Mouse (Mus musculus): ENCODE measurements around the gene Cyb5r3.

The Cyb5r3 gene

DNA sequence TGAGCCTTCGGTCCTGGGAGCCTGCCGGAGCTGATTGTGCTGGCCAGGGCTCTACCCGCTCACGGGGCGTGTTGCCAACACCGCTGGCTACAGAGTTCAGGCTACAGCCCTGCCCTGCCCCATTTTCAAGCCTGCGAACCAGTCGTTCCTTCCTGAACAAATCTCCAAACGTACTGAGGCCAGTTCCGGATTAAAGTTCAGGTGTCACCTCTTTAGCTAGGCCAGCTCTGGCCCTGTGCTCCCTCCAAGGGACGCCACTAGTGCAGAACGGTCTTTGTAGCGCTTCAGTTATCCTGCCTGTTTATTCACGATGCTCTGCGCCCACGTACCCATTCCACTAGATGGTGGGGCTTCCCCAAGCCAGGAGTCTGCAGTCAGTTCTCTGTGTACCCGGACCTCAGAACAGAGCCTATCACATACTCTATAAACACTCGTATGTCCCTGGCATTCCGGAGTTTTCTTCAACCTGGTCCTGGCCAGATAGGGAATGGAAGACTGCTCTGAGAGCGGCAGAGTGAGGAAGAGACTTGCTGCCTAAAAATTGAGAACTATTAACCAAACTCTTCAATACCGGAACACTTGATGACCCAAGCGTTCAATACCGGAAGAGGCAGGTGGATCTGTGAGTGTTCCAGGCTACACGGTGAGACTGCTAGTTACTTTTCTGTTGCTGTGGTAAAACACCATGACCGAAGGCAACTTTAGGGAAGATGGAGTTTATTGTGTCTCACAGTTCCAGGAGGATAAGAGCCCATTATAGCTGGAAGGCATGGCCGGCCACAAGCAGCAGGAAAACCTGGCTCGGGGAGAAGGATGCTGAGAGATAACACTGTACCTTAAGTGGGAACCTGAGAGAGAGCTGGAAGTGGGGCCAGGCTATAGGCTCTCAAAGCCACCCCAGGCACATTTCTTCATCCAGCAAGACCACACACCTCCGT is at the start of gene Cyb5r3:
TSS of gene Cyb5r3 (minus strand) at position 101 of the 938 bp plus-strand sequence.
- DNase-seq (ENCODE audit: low read depth, low spot score), result no peak

DNA sequence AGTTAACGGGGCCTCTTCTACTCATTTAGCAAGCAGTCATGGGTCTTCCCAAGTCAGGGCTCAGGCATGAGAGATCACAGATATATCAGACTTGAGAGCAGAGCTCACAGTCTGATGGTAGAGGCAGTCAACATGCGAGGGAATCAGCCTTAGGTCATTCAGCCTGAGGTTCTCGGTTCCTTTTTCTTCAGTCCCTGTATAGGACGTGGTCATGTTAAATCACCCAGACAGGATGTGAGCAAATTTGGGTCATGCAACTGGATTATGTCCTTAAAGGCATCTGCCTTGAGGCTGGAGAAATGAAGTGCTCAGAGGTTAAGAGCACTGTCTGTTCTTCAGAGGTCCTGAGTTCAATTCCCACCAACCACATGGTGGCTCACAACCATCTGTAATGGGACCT is 49.3 kb upstream of the Cyb5r3 start:
- no peak for DNase-seq (ENCODE audit: low read depth, low spot score)

GRCm38 (mm10) chr15:83220368-83221013 is 48.1 kb upstream of the Cyb5r3 start:
- no peak for DNase-seq (ENCODE audit: low read depth, low spot score)

DNA sequence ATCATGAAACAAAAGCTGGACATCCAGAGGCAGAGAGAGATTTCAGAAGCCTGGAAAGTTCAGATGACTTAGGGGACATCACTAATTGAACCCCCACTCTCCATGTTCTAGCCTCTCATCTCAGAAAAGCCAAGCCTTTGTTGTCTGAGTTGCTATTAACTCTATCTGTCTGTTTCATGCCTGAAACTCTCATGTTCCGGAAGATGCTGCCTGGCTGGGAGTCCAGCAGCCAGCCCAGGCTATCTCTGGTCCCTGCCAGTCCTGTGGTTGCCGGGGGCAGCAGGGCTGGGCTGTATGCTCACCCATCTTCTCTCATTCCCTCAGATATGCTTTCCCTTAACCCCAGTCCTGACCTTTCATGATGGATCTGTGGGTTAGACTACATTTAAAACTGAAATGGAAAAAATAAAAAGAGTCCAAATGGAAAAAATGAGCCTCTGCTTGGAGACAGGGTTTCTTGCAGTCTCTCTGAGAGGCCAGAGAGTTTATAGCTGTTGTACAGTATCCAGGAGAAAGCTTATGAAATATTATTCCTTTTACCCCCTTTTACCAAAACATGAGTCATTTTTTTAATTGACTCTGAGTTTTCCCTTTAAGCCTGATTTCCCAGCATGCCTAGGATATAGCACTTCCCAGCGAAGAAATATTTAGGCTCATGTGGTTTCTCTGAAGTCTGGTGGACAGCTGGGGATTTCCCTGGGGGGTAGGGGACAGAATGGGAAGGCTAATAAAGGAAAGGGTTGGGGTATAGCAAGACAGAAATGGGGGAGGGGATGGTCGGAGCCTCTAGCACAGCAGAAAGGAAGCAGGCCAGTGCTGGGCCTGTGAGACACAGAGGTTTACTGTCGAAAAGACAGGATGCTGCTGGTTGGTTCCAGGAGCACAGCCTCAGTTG is 43.2 kb upstream of the Cyb5r3 start:
- DNase-seq (ENCODE audit: low read depth, low spot score), result no peak

GRCm38 (mm10) chr15:83210229-83210628 is 37.8 kb upstream of the Cyb5r3 start:
- peak; percentile 37 for DNase-seq (ENCODE audit: low read depth, low spot score)

GRCm38 (mm10) chr15:83209719-83210118 is 37.3 kb upstream of the Cyb5r3 start:
- no peak for DNase-seq (ENCODE audit: low read depth, low spot score)

- DNase-seq (ENCODE audit: low read depth, low spot score), result no peak
These were observed 36.8 kb upstream of the Cyb5r3 start for GRCm38 (mm10) chr15:83209092-83209695.

GRCm38 (mm10) chr15:83204731-83205451 is 32.5 kb upstream of the Cyb5r3 start:
- peak; percentile 54 for DNase-seq (ENCODE audit: low read depth, low spot score)

- DNase-seq (ENCODE audit: low read depth, low spot score), result no peak
These were observed 30.0 kb upstream of the Cyb5r3 start for GRCm38 (mm10) chr15:83202412-83202811.

- no peak for DNase-seq (ENCODE audit: low read depth, low spot score)
These were observed 21.0 kb upstream of the Cyb5r3 start for GRCm38 (mm10) chr15:83193413-83193812.

DNA sequence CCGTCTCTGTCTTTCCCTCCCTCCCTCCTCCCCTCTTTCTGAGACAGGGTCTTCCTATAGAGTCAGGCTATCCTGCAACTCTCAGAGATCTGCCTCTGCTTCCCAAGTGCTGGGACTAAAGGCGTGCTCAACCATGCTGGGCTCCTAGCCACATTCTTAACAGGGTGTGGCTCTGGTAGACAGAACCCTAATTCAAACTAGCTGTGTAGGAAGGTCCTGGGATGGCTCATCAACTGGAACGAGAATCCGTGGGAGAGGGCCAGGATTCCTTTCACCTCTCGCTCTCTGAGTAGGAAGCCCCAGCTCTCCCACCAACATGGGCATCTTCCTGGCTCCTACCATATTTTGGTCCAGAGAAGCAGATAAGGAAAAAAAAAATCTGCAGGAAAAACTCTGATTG is 10.0 kb upstream of the Cyb5r3 start:
- DNase-seq (ENCODE audit: low read depth, low spot score), result no peak

DNA sequence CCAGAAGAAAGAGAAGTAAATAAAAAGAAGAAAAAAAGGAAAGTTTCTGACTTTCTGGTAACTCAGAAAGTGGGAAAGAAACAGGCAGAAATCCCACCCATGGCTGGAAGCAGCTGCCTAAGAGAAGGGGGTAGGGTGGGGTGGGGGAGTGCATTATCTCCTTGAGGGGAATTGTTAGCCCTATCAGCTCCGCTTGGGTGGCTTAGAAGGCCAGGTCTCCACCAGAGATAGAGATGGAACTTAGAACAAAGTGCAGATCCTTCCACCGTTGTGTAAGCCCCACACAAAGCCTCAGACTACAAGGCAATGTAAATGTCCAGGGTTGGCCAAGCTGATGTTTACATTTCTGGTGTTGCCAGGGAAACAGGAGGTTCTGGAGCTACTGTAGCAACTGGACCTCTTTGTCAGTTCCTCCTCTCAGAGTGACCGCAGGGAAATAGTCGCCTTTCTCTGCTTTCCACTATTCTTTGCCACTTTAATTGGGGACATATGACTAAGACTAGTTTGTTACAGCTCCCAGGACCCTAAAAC is 9.5 kb upstream of the Cyb5r3 start:
- DNase-seq (ENCODE audit: low read depth, low spot score), result no peak

- DNase-seq (ENCODE audit: low read depth, low spot score), result no peak
These were observed 7.6 kb upstream of the Cyb5r3 start for GRCm38 (mm10) chr15:83180004-83180403.

GRCm38 (mm10) chr15:83176653-83177052 is 4.3 kb upstream of the Cyb5r3 start:
- no peak for DNase-seq (ENCODE audit: low read depth, low spot score)

GRCm38 (mm10) chr15:83173914-83174884 is 1.8 kb upstream of the Cyb5r3 start:
- DNase-seq (ENCODE audit: low read depth, low spot score), result no peak

- peak; percentile 97 for DNase-seq (ENCODE audit: low read depth, low spot score)
These were observed 495 bp downstream of the Cyb5r3 start for GRCm38 (mm10) chr15:83171712-83172481.

DNA sequence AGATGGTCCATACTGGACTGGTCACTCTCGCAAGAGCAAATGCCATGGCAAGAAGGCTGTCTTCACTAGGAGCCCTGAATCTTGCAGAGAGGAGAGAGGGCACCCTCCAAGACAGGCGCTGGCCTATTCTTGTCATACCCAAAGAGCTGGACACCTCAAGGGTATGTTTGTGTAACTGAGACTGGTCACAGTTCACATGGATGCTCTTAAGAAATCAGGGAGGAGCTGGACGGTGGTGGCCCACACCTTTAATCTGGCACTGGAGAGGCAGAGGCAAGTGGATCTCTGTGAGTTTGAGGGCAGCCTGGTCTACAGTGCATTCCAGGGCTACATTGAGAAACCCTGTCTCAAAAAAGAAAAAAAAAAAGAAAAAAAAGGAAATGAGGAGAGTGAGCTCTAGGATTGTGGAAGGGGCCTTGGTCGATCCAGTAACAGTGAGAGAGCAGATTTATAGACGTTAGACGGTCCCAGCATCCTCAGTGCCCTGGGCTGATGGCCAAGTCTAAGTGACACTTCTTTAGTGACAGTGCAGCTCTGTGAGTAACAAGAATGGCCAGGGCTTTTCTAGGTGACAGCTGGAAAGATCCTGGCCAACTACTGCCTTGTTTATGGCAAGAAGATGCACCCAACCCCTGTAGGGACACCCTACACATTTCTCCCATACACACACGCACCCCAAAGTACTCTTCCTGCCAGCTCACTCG is 1.3 kb downstream of the Cyb5r3 start:
- no peak for DNase-seq (ENCODE audit: low read depth, low spot score)

Measured in retina, postnatal 7 days (tissue).